Mouse (Mus musculus) spleen, embryonic (tissue): ENCODE measurements around the gene Msi1.

Experiments
- CTCF ChIA-PET: fragments of 350-600 bp; sonication (Branson Sonifier 250); formaldehyde crosslinking; loops from one replicate; lab custom pipeline; 2022; lab: Charles Lee

The Msi1 gene

DNA sequence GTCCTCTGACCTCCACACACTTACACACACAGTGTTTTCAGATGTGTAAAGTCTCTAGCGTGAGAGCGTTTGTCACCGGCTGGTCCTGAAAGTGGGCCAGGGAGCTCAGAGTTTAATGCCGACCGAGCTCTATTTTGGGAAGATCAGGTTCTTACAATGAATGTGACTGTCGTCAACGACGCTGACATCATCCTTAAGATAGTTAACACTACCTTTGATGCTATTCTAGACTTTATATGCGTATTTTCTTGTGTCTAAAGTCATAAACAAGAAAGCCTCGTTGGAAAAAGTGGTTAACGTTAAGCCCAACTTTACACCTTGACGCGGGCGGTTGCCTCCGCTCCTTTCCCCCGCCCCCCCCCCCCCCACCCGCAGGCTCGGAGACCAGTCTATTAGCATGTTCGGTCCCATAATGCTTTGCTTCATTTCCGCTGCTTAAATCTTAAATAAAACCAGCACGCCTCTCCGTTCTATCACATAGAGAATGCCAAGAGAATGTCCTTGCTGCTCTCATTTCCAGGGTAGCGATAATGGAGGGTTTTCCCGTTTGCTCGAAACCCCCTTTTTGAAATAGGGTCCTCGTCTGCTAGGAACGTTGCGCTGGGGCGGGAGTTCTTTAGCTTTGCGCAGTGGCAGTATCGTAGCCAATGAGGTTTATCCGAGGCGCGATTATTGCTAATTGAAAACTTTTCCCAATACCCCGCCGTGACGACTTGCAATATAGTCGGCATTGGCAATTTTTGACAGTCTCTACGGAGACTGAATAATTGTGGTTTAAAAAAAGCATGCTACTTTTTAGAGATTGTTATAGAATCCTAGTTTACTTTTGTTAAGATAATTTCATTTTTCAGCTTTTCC is 59.7 kb downstream of the Msi1 start:
- CTCF ChIA-PET: interaction anchor here (0.7 kb wide), 1 partner anchor 14 kb away, joined by 13 read pairs; no protein-coding TSS in a partner anchor

DNA sequence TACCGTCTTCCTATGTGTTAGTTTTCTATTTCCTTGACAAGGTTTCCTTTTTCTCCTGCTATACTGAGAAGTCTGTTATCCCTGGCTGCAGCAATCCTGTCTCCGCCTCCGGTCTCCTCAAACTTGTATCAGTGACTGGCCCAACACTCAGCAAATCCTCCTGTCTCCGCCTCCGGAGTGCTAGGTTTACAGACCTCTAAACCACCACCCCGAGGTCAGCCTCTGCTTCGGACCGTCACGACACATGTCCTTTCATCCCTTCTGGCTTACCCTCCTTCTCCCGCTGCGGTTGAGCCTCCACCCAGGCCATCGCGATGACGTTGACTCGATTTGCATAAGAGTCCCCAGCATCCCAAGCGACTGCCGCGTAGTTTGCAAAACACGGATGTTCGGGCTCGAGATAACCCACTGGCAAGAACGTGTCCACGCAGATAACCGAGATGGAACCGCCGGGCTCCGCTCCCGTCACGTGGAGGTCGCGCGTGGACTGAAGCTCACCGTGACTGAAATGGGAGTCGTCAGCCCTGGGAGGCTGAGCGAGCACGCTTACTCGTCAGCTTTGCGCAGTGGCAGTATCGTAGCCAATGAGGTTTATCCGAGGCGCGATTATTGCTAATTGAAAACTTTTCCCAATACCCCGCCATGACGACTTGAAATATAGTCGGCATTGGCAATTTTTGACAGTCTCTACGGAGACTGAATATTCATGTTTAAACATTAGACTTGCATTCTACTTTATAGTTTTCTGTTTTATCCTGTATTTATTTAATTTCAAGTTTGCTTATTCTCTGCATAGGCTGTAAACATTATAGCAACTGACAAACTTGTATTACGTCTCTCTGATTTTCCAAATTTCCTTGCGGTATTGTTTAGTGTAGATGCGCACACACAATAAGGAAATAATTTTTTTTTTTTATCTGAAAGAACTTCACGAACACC is 60.6 kb downstream of the Msi1 start:
- CTCF ChIA-PET: interaction anchor here (1.1 kb wide), 1 partner anchor 49 kb away, joined by 7 read pairs; no protein-coding TSS in a partner anchor

DNA sequence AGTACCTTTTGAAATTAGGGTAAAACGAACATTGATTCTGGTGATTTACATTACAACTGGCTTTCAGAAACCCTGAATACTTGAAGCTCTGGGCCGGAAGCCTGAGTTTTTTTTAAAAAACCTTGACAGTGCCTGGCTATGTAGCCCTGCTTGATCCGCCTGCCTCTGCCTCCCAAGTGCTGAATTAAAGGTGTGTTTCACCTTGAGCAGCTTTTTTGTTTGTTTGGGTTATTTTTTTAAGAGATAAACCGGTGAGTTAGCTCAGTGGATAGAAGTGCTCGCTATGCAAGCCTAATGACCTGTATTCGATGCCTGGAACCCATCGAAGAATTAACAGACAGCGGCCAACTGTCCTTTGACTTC is 61.2 kb downstream of the Msi1 start:
- CTCF ChIA-PET: interaction anchor here (0.9 to 1.1 kb wide), 2 partner anchors 48 to 138 kb away, joined by 3 to 7 read pairs; no protein-coding TSS in a partner anchor

DNA sequence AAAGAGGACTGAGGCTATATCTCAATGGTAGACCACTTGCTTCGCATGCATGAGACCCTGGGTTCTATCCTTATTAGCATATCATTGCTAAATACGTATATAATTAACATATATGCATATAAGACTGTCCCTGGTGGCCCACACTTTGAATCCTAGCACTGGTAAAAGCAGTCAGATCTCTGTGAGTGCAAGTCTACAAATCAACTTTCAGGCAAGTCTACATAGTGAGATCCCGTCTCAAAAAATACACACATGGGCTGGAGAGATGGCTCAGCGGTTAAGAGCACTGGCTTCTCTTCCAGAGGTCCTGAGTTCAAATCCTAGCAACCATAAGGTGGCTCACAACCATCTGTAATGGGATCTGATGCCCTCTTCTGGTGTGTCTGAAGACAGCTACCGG is 61.7 kb downstream of the Msi1 start:
- CTCF ChIA-PET: interaction anchor here (0.9 to 1.5 kb wide), 2 partner anchors 17 to 138 kb away, joined by 3 to 5 read pairs; no protein-coding TSS in a partner anchor

DNA sequence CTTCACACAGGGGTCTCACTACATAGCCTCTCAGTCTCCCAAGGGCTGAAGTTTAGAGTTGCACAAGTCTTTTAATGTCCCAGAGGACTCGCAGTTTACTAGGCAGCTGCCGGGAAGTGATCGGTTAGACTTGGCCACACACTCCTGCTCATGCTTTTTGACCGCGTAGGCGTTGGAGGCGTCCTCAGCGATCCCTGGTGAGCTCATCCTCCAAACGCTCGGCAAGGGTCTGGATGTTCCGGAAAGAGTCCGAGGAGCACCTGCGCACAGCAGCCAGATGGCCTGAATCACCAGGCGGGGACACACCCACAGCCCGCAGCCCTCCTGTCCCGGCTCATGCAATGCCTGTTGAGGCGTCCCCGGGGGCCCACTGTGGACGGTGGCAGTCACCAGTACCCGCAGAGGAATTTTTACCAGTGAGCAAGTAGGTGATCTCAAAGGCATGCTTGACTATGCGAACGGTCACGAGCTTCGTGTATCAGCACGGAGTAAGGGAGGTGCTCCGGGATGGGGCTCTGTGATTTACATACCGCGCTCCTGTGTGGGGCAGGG is 62.4 kb downstream of the Msi1 start:
- CTCF ChIA-PET: interaction anchor here (1.5 kb wide), 1 partner anchor 16 kb away, joined by 5 read pairs; no protein-coding TSS in a partner anchor

DNA sequence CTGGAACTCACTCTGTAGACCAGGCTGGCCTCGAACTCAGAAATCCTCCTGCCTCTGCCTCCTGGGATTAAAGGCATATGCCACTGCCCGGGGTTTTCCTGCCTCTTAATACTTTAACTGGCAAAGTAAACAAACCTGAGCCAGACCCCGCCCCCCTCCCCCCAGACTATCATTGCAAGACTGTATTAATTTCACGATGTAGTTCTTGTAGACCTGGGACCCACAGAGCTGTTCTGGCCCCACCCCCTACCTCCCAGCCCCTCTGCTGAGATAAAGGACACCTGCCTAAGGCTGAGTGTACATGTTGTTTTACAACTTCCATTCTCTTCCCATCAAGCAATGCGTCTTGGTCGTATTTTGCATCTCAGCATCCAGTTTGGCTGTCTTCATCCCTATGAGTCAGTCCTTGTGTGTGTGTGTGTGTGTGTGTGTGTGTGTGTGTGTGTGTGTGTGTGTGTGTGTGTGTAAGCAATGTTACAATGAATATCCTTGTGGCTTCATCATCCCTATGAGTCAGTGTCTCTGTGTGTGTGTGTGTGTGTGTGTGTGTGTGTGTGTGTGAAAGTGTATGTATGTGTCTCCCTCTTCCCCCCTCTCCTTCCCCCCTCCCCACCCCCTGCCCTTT is 63.4 kb downstream of the Msi1 start:
- CTCF ChIA-PET: interaction anchor here (0.8 to 1.5 kb wide), 2 partner anchors 15 to 19 kb away, joined by 5 to 6 read pairs; no protein-coding TSS in a partner anchor

DNA sequence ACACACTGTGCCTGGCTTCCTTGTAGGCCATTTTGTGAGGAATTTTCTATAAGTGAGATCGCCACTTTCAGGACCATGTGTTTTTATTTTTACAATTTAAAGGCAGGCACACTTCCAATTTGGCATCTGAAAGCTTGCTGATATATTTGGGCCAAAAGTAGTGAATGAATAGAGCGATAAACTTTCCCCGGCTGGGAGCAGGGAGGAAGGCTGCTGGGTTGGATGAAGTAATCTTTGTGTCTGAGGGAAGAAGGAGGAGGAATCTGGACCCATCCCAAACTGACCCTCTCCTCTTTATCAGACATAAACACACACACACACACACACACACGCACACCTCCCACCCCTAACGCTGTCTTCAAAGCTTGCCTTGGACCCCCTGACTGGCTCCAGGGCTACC is 64.0 kb downstream of the Msi1 start:
- CTCF ChIA-PET: interaction anchor here (0.8 kb wide), 1 partner anchor 18 kb away, joined by 6 read pairs; no protein-coding TSS in a partner anchor

DNA sequence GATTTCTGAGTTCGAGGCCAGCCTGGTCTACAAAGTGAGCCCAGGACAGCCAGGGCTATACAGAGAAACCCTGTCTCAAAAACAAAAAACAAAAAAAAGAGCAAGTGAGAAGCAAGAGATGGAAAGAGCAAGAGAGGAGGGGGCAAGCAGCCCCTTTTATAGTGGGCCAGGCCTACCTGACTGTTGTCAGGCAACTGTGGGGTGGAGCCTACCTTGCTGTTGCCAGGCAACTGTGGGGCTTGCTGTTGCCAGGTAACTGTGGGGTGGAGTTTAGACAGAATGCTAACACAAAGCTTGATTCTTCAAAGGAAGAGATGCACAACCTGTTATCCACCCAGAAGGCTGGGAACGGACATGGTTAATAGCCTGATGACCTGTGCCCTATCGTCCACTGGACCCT is 66.2 kb downstream of the Msi1 start:
- CTCF ChIA-PET: interaction anchor here (0.5 to 0.7 kb wide), 3 partner anchors 10 to 41 kb away, joined by 3 to 12 read pairs (median 3); no protein-coding TSS in a partner anchor

DNA sequence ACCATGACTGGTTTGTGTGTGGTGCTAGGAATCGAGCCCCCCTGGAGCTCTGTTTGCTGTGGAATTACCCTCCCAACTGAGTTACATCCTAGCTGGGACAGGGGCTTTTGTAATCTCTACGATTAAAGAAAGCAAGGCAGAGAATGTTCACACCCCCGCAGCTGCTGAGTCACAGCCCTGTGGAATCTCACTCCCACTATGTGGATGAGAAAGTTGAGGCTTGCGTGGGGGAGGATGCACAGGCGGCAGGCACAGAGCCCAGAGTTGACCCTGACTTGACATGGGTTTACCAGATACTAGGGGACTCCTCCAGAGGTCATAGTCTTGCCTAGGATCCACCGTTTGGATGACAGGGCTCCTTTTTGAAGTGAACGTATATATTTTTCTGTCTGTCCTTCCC is 67.6 kb downstream of the Msi1 start:
- CTCF ChIA-PET: no interaction called here

DNA sequence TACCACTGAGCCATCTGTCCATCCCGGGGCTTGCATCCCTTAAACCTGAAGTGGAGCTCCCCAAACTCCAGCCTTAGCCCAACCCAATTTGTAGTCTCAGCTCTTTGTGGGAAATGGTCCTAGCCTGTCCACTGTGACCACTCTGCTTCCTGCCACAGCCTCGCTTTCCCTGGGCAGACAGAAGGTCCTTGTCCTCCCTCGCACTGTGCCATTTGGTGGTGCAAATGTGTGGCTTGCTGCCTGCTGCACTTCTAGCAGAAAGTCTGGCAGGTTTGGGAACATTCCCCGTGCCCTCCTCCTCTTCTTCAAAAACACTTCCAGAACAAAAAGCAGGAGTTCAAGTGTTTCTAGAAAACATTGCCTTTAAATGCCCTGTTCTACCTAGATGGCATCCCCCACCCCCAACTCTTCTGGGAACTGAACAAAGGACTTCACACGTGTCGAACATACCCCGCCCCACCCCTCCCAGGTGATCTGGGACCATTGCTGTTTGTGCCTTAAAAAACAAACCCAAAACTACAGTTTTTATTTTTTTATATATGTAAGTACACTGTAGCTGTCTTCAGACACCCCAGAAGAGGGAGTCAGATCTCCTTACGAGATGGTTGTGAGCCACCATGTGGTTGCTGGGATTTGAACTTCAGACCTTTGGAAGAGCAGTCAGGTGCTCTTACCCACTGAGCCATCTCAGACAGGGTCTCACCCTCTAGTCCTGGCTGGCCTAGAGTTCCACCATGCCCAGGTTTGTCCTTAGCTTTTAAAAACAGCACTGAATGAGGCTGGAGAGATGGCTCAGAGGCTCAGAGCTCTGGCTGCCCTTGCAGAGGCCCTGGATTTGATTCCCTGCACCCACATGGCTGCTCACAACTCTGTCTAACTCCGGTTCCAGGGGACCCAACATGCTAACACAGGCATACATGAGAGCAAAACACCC is 69.2 kb downstream of the Msi1 start:
- CTCF ChIA-PET: no interaction called here

DNA sequence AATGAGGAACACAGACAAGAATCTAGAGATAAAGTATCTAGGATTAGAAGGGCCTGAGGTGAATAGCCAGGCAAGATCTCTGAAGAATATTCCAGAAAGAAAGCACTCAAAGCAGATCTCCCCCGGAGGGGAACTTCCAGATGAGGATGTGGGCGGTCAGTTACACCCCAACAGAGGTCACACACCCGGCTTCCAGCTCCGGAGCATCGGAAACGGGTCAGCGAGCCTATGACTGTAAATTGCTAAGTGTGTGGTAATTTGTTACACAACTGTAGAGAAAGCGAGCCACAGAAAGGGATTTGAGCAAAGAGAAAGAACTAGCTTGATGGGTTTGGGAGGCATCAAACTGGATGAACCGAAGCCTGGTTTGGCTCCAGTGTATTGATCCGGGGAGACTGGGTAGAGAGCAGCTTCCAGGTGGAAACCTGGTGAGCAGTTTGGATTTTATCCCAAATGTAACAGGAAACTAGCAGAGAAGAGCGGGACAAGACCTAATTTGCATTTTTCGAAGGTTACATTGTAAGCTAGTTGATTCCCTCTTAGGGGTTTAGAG is 71.1 kb downstream of the Msi1 start:
- CTCF ChIA-PET: interaction anchor here (0.5 kb wide), 1 partner anchor 46 kb away, joined by 3 read pairs; no protein-coding TSS in a partner anchor

DNA sequence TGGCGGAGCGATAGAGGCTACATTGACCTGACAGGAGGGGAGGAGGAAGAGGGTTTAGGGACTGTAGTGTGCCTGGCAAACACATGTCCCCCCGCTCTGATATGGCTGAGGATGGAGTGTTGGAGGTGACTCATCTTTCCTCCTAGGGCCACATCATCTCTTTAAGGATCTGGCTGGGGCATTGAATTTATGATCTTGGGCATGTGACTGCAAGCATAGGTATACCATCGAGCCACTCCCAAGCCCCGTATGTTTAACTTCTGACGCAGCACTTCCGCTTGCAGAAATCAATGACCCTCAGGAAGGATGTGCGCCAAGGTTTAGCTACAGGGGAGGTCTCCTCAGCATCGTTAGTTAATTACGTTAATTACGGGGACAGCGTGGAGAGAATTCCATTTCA is 73.6 kb downstream of the Msi1 start:
- CTCF ChIA-PET: interaction anchor here (0.6 kb wide), 1 partner anchor 97 kb away, joined by 3 read pairs; no protein-coding TSS in a partner anchor
